Mouse (Mus musculus) cerebellum, adult 11-12 months (tissue): ENCODE data around the gene Tssk4.

Experiments used
- DNase-seq: peaks from one replicate; pipeline ENCODE4 v3.0.0; 2022

The Tssk4 gene

DNA sequence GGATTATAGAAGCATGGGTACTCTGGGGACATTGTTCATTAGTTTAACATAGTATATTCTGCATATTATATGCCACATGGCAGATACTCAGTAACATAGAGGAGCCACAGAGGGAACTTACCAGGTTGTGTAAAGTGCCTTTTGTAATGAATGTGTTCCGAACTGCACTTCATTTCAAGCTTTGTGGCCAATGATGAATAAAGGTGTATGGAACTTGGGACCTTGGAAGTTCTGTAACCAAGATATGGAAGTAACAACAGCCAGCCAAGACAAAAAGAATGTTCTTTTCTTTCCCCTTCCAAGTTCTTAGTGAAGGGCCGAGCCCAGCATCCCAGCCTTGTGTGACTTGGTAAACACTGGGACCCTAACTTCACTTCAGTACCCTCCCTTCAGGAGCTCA is at the start of gene Tssk4:
Tssk4 (plus strand) TSS at position 301 of the 400 bp plus-strand sequence.
- DNase-seq = no peak

DNA sequence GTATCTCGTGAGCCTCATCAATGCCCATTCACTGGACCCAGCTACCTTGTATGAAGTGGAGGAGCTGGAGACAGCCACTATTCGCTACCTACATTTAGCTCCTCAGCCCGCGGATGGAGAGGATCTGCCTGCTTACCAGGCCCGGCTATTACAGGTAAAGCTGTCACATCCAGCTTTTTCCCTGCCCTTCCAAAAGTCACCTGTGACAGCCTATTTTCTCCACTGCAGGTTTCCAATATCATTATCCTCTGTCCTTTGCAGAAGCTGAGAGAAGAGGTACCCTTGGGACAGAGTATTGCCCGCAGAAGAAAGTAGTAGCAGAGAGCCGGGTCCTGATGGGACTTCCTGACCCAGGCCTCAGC is 46.7 kb upstream of the Tssk4 start, which contains the start of gene Irf9:
Irf9 (plus strand) TSS at position 301 of the 362 bp plus-strand sequence.
- no peak for DNase-seq

DNA sequence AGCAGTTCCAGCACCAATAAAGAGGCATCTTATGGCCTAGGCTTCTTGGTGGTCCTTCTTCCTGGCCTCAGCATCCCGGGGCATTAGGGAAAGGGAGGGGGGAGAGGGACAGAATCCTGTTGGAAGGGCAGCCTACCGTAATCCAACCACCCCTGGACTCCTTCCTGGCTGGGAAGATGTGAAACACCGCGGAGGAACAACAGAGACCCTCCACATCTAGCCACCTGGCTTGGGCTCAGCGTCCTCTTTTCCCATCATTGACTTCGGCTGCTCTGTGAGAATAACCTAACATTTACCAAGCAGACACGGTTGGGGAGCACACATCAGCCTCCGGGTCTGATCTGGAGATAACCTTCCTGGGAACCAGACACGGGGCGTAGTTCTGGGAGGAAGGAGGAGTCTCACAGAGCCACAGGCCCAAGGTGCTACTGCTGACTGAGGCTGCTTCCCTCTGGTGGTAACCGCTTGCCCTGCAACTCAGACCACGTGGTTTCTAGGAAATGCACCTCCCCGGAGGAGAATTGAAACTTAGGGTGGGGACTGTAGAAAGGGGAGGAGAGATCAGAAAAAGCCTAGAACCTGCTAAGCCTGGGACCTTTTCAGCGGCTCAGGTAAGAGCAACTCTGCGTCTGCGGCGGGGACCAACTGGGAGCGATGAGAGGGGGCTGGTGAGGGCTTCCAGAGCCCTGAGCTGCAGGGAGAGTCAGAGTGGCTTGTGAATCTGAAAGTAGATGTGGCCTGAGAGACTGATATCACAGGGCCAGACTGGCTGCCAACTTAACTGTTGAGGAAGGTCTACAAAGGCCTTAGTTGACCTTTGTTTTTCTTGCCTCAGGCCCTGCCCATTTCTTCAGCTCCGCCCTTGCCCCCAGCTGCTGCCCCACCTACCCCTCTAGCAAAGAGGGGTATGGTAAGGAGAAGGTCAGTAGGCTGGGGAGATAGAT is 46.1 kb upstream of the Tssk4 start:
- DNase-seq = peak; percentile 83

DNA sequence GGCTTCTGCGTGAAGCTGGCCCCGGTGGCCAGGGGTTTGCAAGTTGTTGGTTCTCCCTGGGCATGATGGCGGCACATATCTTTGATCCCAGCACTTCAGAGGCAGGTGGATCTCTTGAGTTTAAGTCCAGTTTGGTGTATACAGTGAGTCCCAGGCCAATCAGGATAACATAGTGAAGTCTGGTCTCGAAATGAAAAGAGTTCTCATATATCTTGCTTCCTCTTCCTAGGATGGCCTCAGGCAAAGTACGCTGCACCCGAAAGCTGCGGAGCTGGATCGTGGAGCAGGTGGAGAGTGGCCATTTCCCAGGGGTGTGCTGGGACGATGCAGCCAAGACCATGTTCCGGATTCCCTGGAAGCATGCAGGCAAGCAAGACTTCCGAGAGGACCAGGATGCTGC is 45.2 kb upstream of the Tssk4 start:
- no peak for DNase-seq

DNA sequence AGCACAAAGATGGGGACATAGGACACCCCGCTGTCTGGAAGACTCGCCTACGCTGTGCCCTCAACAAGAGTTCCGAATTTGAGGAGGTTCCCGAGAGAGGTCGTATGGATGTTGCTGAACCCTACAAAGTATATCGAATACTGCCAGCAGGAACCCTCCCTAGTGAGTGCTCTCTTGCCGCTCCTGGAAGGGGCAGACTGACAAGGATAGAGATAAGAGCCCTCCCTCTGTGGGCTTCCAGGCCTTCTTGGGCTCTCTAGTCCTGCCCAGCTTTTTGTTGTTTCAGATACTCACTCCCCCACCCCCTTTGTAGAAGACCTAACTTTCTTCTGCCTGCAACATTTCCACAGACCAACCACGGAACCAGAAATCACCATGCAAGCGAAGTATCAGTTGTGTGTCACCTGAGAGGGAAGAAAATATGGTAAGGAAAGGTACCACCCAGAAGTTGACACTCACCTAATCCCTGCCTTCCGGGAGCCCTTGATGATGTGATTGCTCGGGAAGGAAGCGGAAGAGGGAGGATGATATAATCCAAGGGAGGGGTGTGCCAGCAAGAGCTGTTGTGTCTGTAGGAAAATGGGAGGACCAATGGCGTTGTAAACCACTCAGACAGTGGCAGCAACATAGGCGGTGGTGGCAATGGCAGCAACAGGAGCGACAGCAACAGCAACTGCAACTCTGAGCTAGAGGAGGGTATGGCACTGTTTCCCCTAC is 44.1 kb upstream of the Tssk4 start:
- no peak for DNase-seq

DNA sequence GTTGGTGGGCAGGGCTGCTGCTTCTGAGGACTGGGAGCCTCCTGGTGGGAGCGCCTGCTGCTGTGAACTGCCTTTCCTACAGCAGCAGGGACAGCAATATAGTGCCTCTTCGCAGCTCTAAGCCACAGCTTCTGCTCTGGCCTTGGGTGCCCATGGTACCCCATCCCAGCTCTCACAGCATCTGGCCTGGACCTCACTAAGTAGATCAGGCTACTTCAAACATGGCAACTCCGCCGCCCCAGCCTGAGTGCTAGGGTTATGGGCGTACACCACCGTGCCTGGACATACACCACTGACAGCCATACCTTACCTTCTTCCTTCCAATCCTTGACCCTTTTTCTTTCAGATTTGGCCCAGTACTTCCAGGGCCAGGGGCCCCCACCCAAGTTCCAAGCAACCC is 41.6 kb upstream of the Tssk4 start:
- DNase-seq = no peak

DNA sequence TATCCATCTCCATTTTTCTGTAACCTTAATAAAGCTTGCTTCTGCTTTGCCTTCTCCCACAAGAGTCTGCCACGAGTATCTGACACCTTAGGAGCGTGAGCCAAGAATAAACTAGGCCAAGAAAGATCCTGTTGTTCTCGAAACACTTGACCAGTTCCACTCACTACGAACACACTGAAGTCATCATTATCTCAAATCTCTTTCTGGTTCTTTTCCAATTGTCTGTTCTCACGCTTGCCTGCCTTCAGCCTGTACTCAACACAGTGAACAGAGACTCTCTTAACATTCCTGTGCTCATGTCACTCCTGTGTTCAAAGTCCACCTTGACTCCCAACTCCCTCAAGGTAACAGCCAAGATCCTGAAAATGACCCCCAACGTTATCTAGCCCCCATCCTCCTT is 36.6 kb upstream of the Tssk4 start:
- DNase-seq = no peak

DNA sequence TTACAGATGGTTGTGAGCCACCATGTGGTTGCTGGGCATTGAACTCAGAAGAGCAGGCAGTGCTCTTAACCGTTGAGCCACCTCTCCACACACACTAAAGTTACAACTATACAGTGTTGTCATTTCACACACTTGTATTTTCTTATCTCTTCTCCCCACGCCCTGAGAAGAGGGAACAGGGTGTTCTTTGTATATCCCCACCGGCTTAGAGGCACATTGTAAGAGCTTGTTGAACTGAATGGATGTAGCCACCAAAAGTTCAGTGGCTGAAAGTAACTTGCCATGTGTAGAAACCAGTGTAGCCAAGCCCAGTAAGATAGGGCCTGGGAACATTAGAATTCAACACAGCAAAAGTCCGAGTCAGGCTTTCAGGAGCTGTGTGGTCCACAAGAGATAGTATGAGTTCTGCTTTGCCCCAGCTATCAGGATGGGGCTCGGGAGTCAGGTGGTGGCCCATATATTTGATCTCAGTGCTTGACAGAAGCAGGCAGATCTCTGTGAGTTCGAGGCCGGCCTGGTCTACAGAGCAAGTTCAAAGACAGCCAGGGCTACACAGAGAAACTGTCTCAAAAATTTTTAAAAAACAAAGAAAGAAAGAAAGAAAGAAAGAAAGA is 35.3 kb upstream of the Tssk4 start:
- no peak for DNase-seq

DNA sequence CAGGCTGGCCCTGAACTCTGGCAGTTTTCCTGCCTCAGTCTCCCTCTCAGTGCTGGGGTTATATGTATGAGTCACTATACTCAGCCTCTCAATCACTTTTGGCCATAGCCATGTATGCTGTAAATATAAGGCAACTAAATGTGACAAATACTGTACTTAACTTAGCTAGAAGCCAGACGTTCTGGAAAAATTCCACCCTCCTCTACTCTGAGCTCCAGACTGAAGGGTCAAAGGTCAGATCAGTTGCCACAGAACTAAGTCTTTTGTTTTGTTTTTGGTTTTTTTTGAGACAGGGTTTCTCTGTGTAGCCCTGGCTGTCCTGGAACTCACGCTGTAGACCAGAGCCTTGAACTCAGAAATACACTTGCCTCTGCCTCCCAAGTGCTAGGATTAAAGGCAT is 34.1 kb upstream of the Tssk4 start:
- no peak for DNase-seq

DNA sequence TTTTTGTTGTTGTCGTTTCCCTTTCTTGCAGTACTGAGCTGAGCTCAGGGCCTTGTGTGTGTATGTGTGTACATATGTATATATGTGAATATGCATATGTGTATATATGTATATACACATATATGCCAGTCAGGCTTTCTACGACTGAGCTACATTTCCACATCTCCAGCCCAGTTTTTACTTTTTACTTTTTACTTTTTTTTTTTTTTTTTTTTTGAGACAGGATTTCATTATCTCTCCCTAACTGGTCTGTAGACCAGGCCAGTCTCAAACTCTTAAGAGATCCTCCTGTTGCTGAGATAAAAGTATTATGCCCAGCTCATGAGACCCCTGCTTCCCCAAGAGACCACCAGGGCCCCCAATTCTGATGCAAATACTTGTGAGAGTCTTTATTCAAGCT is 33.1 kb upstream of the Tssk4 start:
- DNase-seq = no peak

DNA sequence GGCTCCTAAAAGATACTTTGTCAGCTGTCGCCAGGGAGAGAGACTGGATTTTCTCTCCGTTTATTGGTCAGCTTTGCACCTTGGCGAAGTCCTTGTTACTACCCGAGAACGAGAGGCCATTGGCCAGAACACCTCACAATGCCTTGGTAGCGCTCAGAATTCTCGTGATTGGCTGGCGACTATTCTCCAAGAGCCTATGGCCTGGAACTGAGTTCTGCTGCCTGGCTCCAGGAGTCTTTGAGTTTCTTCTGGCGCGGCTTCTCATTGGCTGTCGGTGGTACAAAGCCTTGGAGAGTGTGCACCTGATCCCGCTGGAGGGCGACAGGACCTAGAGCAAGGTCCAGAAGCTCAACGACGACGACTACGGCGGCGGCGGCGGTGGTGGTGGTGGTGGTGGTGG is 32.2 kb upstream of the Tssk4 start, which contains the start of gene Rec8:
Rec8 (plus strand) TSS at position 216 of the 400 bp plus-strand sequence.
- peak; percentile 87 for DNase-seq

DNA sequence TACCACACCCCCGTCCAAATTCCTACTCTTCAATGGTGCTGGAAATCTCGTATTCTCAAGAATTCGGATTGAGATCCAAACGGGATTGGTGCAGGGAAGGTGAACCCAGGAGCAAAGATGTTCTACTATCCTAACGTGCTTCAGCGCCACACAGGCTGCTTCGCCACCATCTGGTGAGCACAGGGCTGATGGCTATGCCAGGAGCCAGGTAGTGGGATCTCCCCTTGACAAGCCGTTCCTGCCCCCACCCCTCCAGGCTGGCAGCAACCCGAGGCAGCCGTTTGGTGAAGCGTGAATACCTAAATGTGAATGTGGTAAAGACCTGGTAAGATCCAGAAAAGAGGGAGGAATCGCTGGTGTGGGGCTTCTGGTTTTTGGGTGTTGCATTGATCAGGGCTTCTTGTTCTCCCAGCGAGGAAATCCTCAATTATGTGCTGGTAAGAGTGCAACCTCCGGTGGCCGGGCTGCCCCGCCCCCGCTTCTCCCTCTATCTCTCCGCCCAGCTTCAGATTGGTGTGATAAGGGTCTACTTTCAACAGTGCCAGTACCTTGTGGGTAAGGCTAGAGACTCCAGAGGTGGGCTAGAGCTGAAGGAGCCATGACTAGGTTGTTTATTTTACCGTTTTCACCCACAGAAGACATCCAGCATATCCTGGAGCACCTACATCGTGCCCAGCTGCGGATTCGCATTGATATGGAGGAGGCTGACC is 31.3 kb upstream of the Tssk4 start:
- DNase-seq = peak; percentile 49

DNA sequence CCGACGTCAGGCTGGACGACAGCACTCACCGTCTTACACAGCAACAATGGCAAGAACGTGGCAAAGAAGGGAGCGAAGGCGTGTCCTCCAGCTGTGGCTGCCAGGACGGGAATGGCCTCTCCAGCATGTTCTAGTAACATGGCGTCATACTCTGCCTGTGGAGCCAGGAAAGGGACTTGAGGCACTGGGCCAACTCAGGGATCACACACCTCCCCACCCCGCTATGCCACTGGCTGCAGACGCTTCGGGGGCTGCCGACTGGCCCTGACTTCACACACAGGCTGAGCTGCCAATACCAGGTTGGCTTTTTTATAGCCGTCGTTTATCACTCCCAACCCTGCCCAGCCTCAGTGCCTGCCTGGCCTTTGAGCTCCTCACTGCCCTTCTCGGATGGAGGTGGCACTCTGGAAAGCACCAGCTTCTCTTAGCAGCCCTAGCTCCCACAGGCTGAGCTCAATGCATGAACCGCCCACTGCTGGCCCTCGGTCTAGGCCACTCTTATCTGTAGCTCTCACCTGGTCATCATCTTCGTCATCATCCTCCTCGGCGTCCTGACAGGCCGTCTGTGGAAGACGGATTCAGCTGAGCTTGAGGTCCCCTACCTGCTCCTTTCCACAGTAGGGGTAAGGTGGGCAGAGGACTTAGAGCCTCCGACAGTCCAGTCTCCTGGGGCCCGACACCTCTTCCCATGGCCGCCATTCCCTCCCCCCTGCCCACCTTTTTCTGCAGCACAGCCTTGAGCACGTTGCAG is 21.7 kb upstream of the Tssk4 start:
- DNase-seq = no peak

DNA sequence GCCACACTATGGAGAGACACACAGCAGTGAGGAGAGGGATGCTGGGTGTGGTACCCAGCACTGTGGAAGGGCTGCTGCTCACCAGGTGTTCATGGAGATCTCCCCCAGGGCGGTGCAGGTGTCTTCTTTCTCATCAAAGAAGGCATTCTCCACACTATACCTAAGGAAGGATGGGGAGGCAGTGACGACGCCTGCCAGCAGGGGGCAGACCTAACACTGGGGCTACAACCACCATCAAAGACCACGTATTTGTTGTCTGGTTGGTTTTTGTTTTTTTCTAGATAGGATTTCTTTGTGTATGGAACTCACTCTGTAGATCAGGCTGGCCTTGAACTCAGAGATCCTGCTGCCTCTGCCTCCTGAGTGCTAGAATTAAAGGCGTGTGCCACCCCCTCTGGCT is 20.7 kb upstream of the Tssk4 start:
- DNase-seq = no peak

DNA sequence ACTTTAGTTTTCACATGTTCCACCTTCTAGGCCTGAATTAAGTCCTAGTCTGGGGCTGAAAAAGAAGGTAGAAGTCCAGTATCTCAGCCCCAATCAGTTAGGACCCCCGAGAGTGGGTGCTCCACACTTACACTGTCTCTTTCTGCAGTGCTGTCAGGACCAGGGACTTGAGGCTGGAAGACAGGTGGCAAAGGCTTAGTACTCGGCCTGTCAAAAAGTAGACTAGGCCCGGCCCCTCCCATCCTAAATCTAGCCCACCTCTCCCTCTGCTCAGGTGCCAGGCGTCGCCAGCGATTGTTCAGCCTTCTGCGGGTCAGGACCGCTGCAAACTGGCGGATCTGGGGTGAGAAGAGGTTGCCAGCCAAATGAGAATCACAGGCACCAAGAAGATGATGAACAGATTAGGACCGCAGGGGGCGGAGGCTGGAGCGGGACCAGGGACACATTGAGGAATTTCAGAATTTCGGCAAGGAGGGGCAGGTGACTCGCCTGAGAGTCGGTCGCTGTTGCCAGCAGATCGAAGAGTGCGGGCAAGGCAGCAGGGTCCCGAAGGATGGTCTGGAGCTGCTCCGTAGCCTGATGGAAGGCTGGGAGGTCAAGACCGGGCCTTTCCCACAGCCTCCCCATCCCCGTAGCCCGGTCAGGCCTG is 15.0 kb upstream of the Tssk4 start:
- peak; percentile 72 for DNase-seq

DNA sequence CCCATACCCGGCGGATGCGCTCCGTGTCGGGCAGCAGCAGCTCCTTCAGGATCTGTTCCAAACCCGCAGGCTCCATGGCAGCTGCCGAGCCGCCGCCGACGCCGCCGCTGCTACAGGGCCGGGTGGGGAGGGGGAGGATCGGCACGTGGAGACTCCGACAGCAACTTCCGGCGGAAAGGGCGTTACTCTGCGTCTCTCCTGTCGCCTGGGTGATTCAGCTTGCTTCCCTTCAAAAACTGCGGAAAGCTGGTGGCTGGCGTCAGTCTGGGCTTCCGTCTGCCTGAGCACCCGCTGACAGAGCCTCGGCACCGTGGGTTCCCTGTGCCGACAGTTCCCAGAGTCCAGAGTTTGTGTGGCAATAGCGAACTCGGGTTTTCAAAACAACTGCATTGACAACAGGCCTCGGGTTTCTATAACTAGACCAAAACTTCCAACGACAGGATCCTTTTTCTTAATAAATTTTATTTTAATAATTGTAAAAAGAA is 14.4 kb upstream of the Tssk4 start, which contains the start of gene Ipo4:
Ipo4 (minus strand) TSS at position 435 of the 485 bp plus-strand sequence.
- peak; percentile 80 for DNase-seq

DNA sequence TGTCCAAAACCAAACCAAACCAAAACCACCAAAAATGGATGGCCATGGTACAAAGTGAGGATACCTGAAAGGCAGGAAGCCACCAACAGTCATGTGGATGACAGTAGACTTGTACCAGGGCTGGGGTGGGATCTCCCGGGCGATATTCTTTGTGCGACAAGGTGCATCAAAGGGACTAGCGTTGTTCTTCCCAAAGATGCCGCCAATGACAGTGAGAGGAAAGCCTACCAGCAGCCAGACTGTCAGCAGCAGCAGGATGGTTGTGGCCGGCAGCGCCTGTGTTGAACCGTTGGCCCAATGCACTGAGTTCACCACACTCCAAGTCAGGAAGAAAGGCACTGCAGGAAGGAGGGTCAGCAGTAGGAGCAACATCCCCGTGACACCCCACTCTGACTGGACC is 12.2 kb upstream of the Tssk4 start, which contains the start of gene Gm49378:
Gm49378 (minus strand) TSS at position 101 of the 400 bp plus-strand sequence.
- no peak for DNase-seq

DNA sequence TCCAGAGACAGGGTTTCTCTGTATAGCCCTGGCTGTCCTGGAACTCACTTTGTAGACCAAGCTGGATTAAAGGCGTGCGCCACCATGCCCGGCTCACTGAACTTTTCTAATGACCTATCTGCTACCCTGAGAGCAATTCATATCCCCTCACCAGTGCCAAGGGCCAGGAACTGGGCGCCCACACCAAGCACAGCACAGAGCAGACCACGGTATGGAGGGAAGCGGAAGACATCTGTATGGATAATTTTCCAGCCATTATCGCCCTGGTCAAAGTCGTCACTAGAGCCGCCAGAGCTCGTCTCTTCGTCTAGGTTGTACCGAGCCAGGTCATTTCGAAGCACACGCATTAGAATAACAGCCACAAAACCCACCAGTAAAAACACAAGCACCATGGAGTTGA is 9.2 kb upstream of the Tssk4 start:
- DNase-seq = no peak

DNA sequence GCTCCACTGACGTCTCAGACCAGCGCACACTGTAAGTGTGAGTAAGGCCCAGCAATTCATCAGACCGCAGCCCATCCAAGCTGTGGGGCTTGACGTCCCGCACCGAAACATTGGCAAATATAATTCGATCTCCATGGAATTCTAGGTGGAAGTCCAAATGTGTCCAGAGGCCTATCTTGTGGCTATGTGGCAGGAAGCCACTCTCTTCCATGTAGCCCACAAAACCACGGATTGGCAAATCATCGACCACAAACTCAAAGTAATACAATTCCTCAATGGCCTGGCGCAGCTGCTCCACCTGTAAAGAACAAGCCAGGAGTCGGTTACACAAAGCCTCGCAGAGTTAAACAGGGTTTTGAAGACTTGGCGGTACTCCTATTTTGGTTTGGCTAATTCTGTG is 8.7 kb upstream of the Tssk4 start:
- DNase-seq = no peak

DNA sequence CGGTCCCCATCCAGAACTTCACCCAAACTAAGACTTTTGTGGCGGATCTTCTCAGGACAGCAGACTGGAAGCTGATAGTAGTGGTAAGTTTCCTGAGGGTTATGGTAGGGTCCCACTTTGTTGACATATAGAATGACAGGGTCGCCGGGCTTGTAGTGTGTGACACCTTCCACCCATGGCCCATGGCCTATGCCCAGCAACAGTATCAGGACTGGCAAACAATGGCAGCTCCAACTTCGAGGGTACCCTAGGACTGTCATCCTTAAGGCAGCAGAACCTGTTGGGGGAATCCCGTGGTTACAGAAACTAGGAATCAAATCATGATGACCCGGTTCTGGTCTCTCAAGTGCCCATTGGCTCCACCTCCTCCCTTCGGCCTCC is 7.3 kb upstream of the Tssk4 start:
- DNase-seq = no peak
